Mouse (Mus musculus) cerebellum, adult 2 months (tissue): ENCODE measurements at regions not wholly inside any gene's neighbourhood (a gene's known extent, or its start where the extent isn't known, plus 50 kb on each side); places are given as distances from the start of the nearest gene placed in this dataset.

Source experiments
- CTCF ChIP-seq: fragments of 200-500 bp; IDR thresholded peaks from 2 replicates; pipeline ENCODE4 v1.5.1; 2011; ENCODE audit warnings: low read depth, mild to moderate bottlenecking, control low read depth, low read length, moderate library complexity, borderline replicate concordance; ENCODE audit not compliant: insufficient read depth
- POLR2A ChIP-seq: fragments of 200-500 bp; IDR thresholded peaks from 2 replicates; pipeline ENCODE4 v1.6.1; 2011; ENCODE audit warnings: low read length, control low read depth, borderline replicate concordance; ENCODE audit not compliant: insufficient read depth

- TF ChIP-seq POLR2A (no peak), CTCF (no peak)
Measured at GRCm38 (mm10) chr14:76652356-76653126, 95.9 kb upstream of the Serp2 start.
